Mouse (Mus musculus): ENCODE data around the gene Mkrn2. TPM values are rescaled to one million over a fixed set of nuclear protein-coding genes. Genes with fewer than 3 reads are reported as not detected.

The Mkrn2 gene
- polyA plus RNA-seq, 1 experiment: 24.3 TPM

Other genes starting within 250 kb of the Mkrn2 start
- gene Pparg, start 241.0 kb upstream of the Mkrn2 start, polyA plus RNA-seq (2012; rRNA removed): 82.6 and 102 TPM in 2 replicates
- 8.4 and 11.1 TPM in 2 replicates for gene Tsen2, start 57.2 kb upstream of the Mkrn2 start, polyA plus RNA-seq (2012; rRNA removed)
- 0.07 and 0.17 TPM in 2 replicates for gene Mkrn2os, start 9.3 kb upstream of the Mkrn2 start, polyA plus RNA-seq (2012; rRNA removed)
- gene Raf1, start 74.7 kb downstream of the Mkrn2 start, polyA plus RNA-seq (2012; rRNA removed): 107 and 120 TPM in 2 replicates
- 34.8 and 49.5 TPM in 2 replicates for gene Tmem40, start 160.5 kb downstream of the Mkrn2 start, polyA plus RNA-seq (2012; rRNA removed)
- 6.5 and 7.0 TPM in 2 replicates for gene Cand2, start 172.6 kb downstream of the Mkrn2 start, polyA plus RNA-seq (2012; rRNA removed)
- 2,458 and 3,073 TPM in 2 replicates for gene Rpl32, start 206.8 kb downstream of the Mkrn2 start, polyA plus RNA-seq (2012; rRNA removed)
- 0.56 and 0.74 TPM in 2 replicates for gene Efcab12, start 236.5 kb downstream of the Mkrn2 start, polyA plus RNA-seq (2012; rRNA removed)

Data from urinary bladder, adult 2 months (tissue).